Mouse (Mus musculus): ENCODE measurements at regions not wholly inside any gene's neighbourhood (a gene's known extent, or its start where the extent isn't known, plus 50 kb on each side); places are given as distances from the start of the nearest gene placed in this dataset.
"Not testable (repeated sequence)": the region's sequence is repeated elsewhere in the genome, so short reads cannot be mapped to it uniquely, and the experiment has no call there.

- DNase-seq: not testable (repeated sequence)
These were observed 76.0 kb downstream of the Zfp97 start for GRCm38 (mm10) chr17:17197229-17197628.

- no peak for DNase-seq
These were observed 107.9 kb downstream of the Zfp97 start for GRCm38 (mm10) chr17:17229069-17229468.

DNA sequence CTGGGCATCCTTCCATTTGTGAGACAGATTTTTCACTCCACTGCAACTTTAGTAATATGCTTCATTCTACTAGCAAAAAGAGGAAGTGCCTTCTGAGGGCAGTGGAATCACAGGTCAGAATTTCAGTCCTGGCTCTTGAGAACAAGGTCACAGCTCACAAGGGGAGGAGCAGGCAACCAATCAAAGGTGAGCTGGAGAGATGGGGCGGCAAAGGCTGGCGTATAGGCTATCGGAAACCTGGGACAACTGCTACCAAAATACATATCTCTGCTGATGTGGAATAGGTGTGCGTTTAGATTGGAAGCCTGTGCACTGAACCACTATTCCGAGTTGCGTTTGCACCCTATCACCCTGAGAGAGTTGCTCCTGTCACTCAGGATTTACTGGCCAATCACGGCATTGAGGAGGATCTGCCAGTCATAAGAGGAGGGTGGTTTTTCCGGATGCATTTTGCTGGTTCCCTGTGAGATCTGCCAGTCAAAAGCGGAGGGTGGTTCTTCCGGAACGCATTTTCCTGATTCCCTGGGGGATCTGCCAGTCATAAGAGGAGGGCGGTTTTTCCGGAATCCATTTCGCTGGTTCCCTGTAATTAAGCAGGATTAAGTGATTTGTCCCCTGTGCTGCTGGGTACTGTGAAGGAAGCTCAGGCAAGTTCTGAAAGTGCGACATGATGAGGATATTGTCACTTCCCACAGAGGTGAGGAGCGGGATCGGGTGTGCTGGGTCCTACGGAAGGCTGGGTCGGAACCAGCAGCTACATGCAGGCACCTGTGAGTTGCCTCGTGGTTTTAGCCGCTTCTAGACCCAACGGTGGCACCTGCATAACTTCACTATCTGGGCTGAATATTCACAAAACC lies 113.3 kb downstream of the Zfp97 start:
- peak; percentile 90 for DNase-seq

GRCm38 (mm10) chr17:17235186-17235482 lies 113.9 kb downstream of the Zfp97 start:
- DNase-seq: not testable (repeated sequence)

Measured in layer of hippocampus, postnatal 36 days (tissue).